Mouse (Mus musculus) MEL (cell line): Measurements from ENCODE around the gene Pdzd9.

Experiments
- CHD2 ChIP-seq: IDR thresholded peaks from 2 replicates; pipeline ENCODE4 v1.6.1; 2011; ENCODE audit warnings: low read length, improper control_type of control experiment
- CTCF ChIP-seq, 3 experiments: IDR thresholded peaks in 2 of 3; conservative IDR thresholded peaks in 1 of 3; 2 replicates each; pipeline ENCODE4 v1.5.1; 2011 to 2012; ENCODE audit warnings: low read length in 3 of 3, low read depth in 2 of 3, mild to moderate bottlenecking in 2 of 3, improper control_type of control experiment in 1 of 3, inconsistent platforms in 1 of 3, mixed read lengths in 1 of 3, moderate library complexity in 1 of 3; ENCODE audit not compliant: control insufficient read depth in 1 of 3, insufficient read depth in 1 of 3, poor library complexity in 1 of 3, severe bottlenecking in 1 of 3
- E2F4 ChIP-seq: IDR thresholded peaks from 2 replicates; pipeline ENCODE4 v1.6.1; 2011; ENCODE audit warnings: low read depth, low read length, improper control_type of control experiment, borderline replicate concordance
- EP300 ChIP-seq, 2 experiments: IDR thresholded peaks; 2 replicates each; pipeline ENCODE4 v1.6.1; 2011; ENCODE audit warnings: improper control_type of control experiment in 2 of 2, low read length in 2 of 2, low read depth in 1 of 2, mild to moderate bottlenecking in 1 of 2
- GATA1 ChIP-seq: IDR thresholded peaks from 2 replicates; pipeline ENCODE4 v1.6.1; 2011; ENCODE audit warnings: low read depth, low read length, improper control_type of control experiment
- KAT2A ChIP-seq: conservative IDR thresholded peaks from 2 replicates; pipeline ENCODE4 v1.6.1; 2012; ENCODE audit warnings: low read depth, low read length, improper control_type of control experiment, inconsistent platforms
- POLR2A ChIP-seq, 2 experiments: IDR thresholded peaks; 2 replicates each; pipeline ENCODE4 v1.6.1; 2011 to 2012; ENCODE audit warnings: low read length in 2 of 2, mild to moderate bottlenecking in 2 of 2, control low read depth in 1 of 2, improper control_type of control experiment in 1 of 2, low read depth in 1 of 2, moderate library complexity in 1 of 2; ENCODE audit not compliant: control insufficient read depth in 1 of 2, insufficient read depth in 1 of 2, poor library complexity in 1 of 2
- POLR2AphosphoS2 ChIP-seq: IDR thresholded peaks from 2 replicates; pipeline ENCODE4 v1.6.1; 2011; ENCODE audit warnings: low read length, improper control_type of control experiment
- SIN3A ChIP-seq: IDR thresholded peaks from 2 replicates; pipeline ENCODE4 v1.6.1; 2012; ENCODE audit warnings: low read length, improper control_type of control experiment, inconsistent platforms
- TBP ChIP-seq: IDR thresholded peaks from 2 replicates; pipeline ENCODE4 v1.8.0; 2011; ENCODE audit warnings: low read depth, low read length, improper control_type of control experiment
- USF1 ChIP-seq: IDR thresholded peaks from 2 replicates; pipeline ENCODE4 v1.6.1; 2014; ENCODE audit warnings: low read depth, mild to moderate bottlenecking, inconsistent platforms, low read length, improper control_type of control experiment, moderate library complexity
- ZMIZ1 ChIP-seq: IDR thresholded peaks from 2 replicates; pipeline ENCODE4 v1.6.1; 2012; ENCODE audit warnings: low read depth, mild to moderate bottlenecking, inconsistent platforms, low read length, improper control_type of control experiment, moderate library complexity

DNA sequence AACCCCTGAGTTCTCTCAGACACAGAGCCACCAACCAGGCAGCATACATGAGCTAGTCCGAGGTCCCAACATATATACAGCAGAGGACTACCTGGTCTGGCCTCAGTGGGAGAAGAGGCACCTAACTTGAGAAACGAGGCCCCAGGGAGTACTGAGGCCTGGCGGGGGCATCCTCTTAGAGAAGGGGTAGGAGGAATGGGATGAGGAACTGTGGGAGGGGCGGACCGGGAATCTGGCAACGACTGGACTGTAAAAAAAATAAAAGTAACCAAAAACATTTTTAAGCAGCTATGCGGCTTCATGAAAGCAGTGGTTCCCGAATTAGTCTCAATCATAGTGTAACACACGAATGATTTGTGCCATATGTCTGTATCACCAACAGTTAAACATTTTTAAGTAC lies 35.8 kb downstream of the Pdzd9 start:
- TF ChIP-seq GATA1: no peak
- no peak for TF ChIP-seq CHD2
- TF ChIP-seq TBP: no peak
- TF ChIP-seq USF1: no peak
- TF ChIP-seq KAT2A: no peak
- TF ChIP-seq POLR2AphosphoS2: no peak
- no peak for TF ChIP-seq POLR2A (IDR thresholded peaks at IDR 0.05; ENCODE audit: control insufficient read depth in 1 of 2, insufficient read depth in 1 of 2, low read depth in 1 of 2, low read length in 2 of 2, poor library complexity in 1 of 2)
- TF ChIP-seq CTCF (IDR thresholded peaks at IDR 0.05 in 2 of 3, conservative IDR thresholded peaks at IDR 0.05 in 1 of 3; ENCODE audit: control insufficient read depth in 1 of 3, insufficient read depth in 1 of 3, low read depth in 2 of 3, low read length in 3 of 3, poor library complexity in 1 of 3, severe bottlenecking in 1 of 3): no peak
- TF ChIP-seq SIN3A: no peak
- no peak for TF ChIP-seq EP300 (IDR thresholded peaks at IDR 0.05; ENCODE audit: low read depth in 1 of 2, low read length in 2 of 2)
- TF ChIP-seq E2F4: no peak
- TF ChIP-seq ZMIZ1: no peak
